Mouse (Mus musculus) cerebral cortex, adult 2 months (tissue): ENCODE data around the gene Stard13.

Experiments
- WGBS: fragments of 180-500 bp; shearing (Covaris S2); methylation state at CpG from one replicate; pipeline ENCODE4 v1.1.7; 2018; 5-methylcytosine and 5-hydroxymethylcytosine counted together

Stard13 gene

GRCm38 (mm10) chr5:151059772-151060171 is 173.9 kb downstream of the Stard13 start:
- WGBS: 52% methylated on average over 5 of the region's 5 CpGs

GRCm38 (mm10) chr5:151059352-151059751 is 174.3 kb downstream of the Stard13 start:
- WGBS: 79% methylated on average over 10 of the region's 10 CpGs

- WGBS: 83% methylated on average over 5 of the region's 5 CpGs
Observed at GRCm38 (mm10) chr5:151057716-151058115, 175.9 kb downstream of the Stard13 start.

DNA sequence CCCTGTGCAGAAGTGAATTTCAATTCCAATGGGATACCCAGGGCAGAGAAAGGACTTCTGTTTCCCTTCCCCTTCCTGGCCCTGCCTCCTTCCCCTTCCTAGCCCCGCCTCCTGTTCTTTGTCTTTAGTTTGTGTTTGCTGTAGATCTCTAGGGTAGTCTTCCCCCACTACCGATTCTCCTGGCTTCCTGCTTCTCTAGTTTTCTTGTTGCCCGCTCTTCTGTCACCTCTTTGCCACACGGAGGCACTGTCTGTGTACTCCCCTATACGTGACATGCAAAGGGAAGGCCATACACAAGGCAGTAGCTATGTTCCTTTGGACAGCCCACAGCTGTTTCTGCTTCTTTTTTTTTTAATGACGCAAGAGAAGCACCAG is 176.7 kb downstream of the Stard13 start:
- 63% methylated on average over 6 of the region's 6 CpGs for WGBS

- whole genome bisulfite sequencing: 62% methylated on average over 12 of the region's 12 CpGs
Observed at GRCm38 (mm10) chr5:151056255-151056919, 177.2 kb downstream of the Stard13 start.

GRCm38 (mm10) chr5:151055426-151056090 is 178.1 kb downstream of the Stard13 start:
- WGBS: 92% methylated on average over 11 of the region's 11 CpGs

DNA sequence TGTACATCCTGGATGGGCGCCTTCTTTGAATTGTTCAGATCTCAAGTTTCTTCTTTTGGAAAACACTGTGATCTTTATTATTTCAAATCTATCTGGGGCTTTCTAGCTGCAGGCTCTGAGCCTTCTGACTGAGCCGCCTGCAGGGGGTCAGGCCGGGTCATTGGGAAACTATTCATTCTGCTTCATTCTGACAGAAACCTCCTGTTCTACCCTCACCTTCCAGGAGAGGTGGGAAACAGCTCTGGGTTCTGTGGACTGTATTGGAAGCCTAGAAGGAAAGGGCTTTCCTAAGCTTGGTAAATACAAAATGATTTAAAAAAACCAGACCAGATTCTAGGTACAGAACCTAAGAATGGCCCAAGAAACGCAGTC is 178.9 kb downstream of the Stard13 start:
- WGBS: 54% methylated on average over 4 of the region's 4 CpGs

GRCm38 (mm10) chr5:151054100-151054742 is 179.4 kb downstream of the Stard13 start:
- 23% methylated on average over 7 of the region's 7 CpGs for WGBS

DNA sequence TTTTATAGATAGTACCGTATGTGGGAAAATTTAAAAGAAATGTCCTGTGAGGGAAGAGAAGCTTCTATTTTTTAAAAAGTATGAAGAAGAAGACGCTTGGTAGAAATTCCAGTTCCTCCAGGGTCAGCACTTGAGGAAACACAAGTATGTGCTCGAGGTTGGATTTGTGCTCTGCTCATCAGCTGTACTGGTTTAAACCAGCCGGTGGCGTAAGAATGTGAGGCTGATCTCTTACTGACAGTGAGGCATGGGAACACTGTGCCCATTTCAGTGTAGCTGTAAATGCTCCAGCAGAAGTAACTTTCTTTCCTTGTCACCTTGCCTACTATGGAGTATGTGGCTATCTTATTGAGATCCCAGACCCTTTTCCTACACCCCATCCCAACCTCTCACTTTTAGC is 180.4 kb downstream of the Stard13 start:
- WGBS: 87% methylated on average over 5 of the region's 5 CpGs

GRCm38 (mm10) chr5:151052331-151052730 is 181.3 kb downstream of the Stard13 start:
- 96% methylated on average over 8 of the region's 8 CpGs for WGBS

DNA sequence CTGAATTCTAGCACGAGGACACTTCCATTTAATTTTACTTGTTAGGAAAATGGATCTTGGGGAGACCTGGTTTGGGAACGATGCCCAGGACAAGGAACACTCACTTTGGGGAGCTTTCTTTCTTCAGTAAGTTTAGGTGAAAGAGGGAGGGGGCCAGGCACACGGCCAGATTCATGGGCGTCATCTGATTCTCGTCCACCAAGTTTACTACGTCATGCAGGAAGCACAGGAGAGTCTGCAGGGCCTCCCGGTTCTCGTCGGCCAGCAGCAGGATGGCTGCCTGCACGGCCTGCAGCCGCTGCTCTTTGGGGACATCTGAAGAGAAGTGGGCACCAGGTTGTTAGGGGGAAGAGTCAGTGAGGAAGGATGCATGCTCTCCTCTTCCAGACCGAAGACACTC is 186.1 kb downstream of the Stard13 start:
- 74% methylated on average over 12 of the region's 12 CpGs for WGBS

DNA sequence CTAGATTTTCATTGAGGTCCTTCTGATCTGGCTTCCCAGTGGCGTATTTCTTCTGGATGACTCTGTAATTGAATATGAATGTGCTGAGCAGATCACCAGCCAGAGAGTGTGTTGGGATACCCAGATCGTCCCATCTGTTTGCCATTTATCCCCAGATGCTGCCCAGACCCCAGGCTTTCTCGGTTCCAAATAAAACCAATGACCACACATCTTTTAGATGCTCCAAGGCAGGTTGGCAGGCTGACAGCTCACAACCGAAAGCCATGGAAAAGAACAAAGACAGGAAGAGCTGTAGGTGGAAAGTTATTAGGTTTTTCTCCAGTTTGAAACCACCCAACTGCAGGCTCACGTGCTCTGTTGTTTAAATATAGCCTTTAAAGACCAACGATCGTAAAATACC is 186.7 kb downstream of the Stard13 start:
- 55% methylated on average over 7 of the region's 7 CpGs for WGBS

GRCm38 (mm10) chr5:151046131-151046530 is 187.5 kb downstream of the Stard13 start:
- 50% methylated on average over 6 of the region's 6 CpGs for WGBS

DNA sequence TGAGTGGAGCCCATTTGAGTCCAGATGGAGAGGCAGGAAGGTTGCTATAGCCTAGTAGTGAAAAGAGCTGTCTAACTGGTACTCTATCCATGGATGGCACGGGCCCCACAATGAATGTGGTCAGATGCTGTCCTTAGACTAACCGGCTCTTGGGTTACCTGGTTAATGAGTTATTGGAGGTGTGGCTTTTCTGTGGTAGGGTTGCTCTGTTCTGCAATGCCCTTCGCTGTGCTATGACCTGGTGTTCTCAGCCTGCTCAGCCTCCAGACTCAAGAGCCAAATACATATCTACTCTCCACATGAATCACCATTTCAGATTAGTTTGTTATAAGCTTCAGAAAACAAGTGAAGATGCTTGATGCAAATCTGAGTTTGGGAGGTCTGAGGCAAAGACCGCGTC is 190.7 kb downstream of the Stard13 start:
- WGBS: 92% methylated on average over 5 of the region's 5 CpGs

- 64% methylated on average over 7 of the region's 7 CpGs for WGBS
Observed at GRCm38 (mm10) chr5:151037871-151038270, 195.8 kb downstream of the Stard13 start.

DNA sequence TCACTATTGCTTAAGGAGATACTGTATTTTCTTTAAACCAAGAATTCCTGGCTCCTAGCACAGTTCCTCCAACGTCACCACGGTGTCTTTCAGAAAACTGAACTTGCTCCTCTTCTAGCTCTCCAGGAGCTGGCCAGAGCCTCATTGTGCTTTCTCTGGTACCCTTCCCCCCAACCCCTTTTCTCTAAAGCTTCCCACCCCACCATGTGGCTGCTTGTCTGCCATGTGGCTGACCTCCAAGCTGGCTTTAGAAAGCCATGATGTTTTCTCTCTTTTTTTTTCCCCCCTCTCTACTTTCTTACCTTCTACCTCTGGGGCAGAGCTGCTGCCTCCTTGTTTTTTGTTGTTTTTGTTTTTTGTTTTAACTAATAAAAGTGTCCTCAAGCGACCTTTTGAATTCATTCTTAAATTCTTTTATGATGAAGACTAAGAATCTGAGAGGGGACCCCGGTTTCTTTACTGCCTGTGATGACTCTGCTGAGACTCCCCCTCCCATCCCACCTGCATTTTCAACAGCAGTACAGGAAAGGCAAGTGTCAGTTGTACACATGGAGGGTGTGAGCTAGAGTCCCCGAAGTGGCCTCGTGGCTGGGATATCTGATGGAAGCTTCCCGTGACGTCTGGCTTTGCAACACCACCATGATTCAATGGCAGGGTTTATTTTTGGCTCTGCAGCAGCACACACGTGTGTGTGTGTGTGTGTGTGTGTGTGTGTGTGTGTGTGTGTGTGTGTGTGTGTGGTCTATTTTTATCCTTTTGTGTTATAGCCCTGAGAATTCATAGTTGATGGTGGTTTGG is 198.7 kb downstream of the Stard13 start:
- 57% methylated on average over 9 of the region's 9 CpGs for WGBS

- 69% methylated on average over 6 of the region's 6 CpGs for WGBS
Observed at GRCm38 (mm10) chr5:151028906-151029305, 204.7 kb downstream of the Stard13 start.

DNA sequence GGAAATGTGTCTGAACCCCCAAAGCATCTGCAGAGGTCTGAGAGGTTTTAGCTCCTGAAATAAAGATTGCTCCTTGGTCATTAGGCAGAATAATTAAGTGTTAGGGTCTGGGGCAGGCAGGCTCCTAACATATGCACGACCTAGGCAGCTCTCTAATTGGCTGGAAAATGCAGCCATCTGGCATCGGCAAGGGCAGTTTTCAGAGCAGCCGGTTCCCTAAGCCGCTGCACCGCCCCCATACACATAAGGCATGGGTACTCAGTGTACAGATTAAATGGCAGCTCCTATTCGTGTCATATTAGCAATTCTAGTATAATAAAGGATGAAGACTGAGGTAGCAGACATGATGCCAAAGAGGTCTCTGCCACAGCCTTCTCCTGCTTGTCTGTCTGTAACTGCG is 206.5 kb downstream of the Stard13 start:
- WGBS: 50% methylated on average over 7 of the region's 7 CpGs

DNA sequence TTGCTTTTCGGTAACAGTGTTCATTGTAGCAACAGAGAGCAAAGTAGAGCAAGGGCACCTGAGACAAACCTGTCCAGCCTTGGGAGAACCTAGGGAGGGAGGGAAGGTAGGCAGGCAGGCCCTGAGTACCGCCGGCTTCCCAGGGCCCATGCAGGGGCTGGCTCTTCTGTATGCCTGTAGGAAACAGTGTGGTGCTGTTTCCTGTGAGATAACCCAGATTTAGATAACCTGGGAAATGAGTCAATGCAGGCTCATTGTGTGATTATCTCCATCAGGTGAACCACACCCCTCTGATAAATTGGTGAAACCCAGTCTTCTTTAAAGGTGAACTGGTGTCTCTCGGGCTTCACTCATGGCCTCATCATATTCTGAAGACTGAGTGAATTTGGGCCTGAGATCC is 207.6 kb downstream of the Stard13 start:
- WGBS: 89% methylated on average over 4 of the region's 4 CpGs

DNA sequence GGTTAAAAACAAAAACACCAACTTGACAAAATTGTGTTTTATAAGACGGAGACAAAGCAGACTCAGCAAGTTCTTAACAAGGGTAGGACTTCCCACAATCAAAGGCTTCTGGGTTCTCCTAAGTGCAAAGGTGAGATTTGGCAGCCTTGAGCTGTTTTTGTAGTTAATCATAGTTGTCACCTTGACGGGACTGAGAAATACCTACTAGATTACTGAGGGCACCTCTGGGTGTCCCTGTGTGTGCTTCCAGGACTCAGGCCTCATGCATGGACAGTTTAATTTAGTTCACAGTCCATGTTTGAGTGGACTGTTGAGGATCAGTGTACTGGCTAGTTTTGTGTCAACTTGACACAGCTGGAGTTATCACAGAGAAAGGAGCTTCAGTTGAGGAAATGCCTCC is 209.2 kb downstream of the Stard13 start:
- 84% methylated on average over 2 of the region's 2 CpGs for WGBS

GRCm38 (mm10) chr5:151023461-151023860 is 210.2 kb downstream of the Stard13 start:
- WGBS: 8% methylated on average over 8 of the region's 8 CpGs

- WGBS: 10% methylated on average over 1 of the region's 1 CpGs
Observed at GRCm38 (mm10) chr5:151022939-151023338, 210.7 kb downstream of the Stard13 start.
